Mouse (Mus musculus) brain, embryonic 14.5 days (tissue): ENCODE results near the gene Mpped2. TPM values are rescaled to one million over a fixed set of nuclear protein-coding genes. Genes with fewer than 3 reads are reported as not detected.
A peak's percentile ranks its signal among the peaks of the same experiment; 100 is the strongest.

Source experiments
- DNase-seq: peaks from one replicate; pipeline ENCODE4 v3.0.0-alpha.2; 2011; ENCODE audit warnings: low read depth
- CTCF ChIP-seq: fragments of 200-500 bp; IDR thresholded peaks from 2 replicates; pipeline ENCODE4 v1.5.1; 2012; ENCODE audit warnings: inconsistent platforms, mild to moderate bottlenecking, moderate library complexity, borderline replicate concordance; ENCODE audit not compliant: insufficient read depth, insufficient read length; ENCODE audit errors: extremely low read depth
- POLR2A ChIP-seq: fragments of 200-500 bp; IDR thresholded peaks from 2 replicates; pipeline ENCODE4 v1.6.1; 2012; ENCODE audit warnings: mild to moderate bottlenecking, inconsistent platforms, borderline replicate concordance; ENCODE audit not compliant: poor library complexity, insufficient read depth, insufficient read length, severe bottlenecking; ENCODE audit errors: extremely low read depth
- polyA plus RNA-seq: library from polyadenylated mRNA; depleted of rRNA; stranded (reverse); fragments of >200 nt; gene quantifications from 2 replicates; pipeline ENCODE4 v1.2.3, GENCODE M21; 2012

Mpped2 gene
- polyA plus RNA-seq, 1 experiment, result 67.3 TPM

- TF ChIP-seq POLR2A (no peak), CTCF (no peak)
- no peak for DNase-seq
Observed at GRCm38 (mm10) chr2:106711506-106711905, 18.4 kb downstream of the Mpped2 start.

- TF ChIP-seq POLR2A (no peak), CTCF (no peak)
- peak; percentile 69 for DNase-seq
Observed at GRCm38 (mm10) chr2:106713151-106713550, 20.1 kb downstream of the Mpped2 start.

DNA sequence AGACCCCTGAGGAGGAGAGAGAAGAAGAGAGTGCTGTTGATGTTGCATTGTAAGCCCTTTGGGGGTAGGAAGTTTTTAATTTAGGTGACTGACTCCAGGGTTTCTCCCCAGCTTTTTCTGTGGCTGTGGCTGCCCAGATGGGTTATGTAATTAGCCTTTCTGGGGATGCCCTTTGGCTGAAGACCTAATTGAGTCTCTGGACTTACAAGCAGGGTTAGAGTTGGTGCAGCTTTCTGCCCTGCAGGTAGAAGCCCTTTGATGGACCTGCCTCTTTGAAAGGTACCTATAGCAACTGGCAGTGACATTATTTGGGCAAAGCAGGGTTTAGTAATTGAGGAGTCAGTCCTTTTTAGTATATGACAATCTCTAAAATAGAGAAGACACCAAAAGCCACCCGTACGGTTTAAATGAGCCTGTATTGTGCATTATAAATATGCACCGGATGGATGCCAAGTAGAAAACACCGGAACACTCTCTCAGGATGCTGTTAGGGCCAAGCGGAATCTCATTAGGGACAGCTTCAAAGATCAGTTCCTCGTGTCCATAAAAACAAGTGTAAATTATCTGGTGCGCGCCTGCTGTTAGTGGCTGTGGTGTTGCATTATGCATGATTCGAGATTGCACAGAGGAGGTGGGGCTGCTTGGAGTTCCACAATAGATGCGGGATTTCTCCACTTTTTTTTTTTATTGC, 22.8 kb downstream of the Mpped2 start:
- peak; percentile 96 for DNase-seq
- TF ChIP-seq CTCF (no peak), POLR2A (no peak)

- TF ChIP-seq POLR2A (no peak), CTCF (no peak)
- DNase-seq, result no peak
Observed at GRCm38 (mm10) chr2:106716365-106716717, 23.3 kb downstream of the Mpped2 start.

GRCm38 (mm10) chr2:106718888-106719287, 25.8 kb downstream of the Mpped2 start:
- DNase-seq, result no peak
- TF ChIP-seq CTCF (no peak), POLR2A (no peak)

DNA sequence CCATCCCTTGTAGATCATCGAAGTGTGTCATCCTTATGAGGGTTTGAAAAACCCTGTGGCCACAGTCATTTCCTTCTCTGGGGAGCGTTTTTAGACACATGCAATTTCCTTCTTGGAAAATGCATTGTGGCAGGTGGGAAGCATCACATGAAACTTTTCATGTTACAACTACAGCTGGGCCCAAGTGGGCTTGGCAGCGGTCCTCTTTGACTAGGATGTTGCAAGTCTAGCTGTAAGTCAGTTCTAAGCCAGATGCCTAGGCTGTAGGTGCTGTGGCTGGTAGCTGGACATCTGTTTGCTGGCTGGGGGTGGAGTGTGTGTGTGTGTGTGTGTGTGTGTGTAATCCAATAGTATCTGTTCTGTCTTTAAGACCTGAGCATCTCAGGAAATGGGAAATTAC, 26.4 kb downstream of the Mpped2 start:
- TF ChIP-seq CTCF, result no peak
- TF ChIP-seq POLR2A, result no peak
- no peak for DNase-seq

DNA sequence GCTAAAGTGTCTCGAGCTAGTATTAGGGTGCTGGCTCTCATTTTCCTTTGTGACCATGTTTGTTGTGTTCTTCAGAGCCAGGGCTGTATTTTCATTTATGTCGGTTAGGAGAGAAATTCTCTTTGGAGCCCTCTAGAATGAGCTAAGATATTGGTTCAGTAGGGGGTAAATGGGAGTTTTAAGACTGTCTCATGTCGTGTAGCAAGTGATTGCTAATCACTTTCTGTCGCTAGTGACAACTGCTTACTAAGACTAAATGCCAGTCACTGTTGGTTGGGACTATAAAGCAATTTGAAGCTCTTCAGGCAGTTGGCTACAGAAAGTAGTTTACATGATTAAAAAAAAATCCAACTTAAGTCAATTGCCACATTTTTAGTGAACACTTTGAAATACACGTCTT, 27.6 kb downstream of the Mpped2 start:
- TF ChIP-seq POLR2A (no peak), CTCF (no peak)
- peak; percentile 53 for DNase-seq

DNA sequence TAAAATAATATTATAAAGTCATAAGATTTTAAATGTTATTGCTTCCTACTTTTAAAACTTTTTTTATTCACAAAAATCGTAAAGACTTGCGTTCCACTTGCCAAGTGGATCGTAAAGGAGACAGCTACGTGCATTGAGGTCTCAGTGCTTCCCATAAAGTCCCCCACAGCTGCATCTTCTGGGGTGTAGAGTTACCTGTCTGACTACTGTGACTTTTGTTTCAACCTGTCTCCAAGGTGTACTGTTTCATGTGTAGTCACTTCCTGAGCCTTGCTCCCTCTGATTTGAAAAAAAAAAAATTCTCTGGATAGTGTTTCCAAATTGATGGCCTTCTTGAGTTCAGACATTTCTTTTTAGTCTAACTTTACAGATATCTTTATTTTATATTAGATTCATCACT, 29.0 kb downstream of the Mpped2 start:
- no peak for DNase-seq
- TF ChIP-seq CTCF, result no peak
- no peak for TF ChIP-seq POLR2A

GRCm38 (mm10) chr2:106729951-106730564, 37.0 kb downstream of the Mpped2 start:
- DNase-seq, result no peak
- no peak for TF ChIP-seq POLR2A
- TF ChIP-seq CTCF, result no peak

DNA sequence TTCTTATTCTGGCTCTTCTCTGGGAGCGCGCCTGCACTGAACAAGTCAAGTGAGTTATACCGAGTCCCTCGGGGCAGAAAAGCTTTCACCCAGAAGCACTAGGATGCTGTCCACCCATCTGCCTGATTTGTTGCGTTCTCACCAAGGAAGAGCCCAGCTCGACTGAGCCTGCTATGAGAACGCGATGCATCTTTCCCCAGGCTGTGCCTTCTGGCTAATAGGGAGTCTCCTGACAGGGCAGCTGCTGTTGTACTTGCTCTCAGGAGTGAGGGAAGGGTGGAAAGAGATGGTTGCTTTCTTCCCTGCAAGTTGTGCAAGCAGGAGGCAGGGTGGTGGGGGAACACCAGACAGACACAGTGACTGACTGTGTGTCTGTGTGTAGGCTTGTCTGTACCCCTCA, 37.5 kb downstream of the Mpped2 start:
- DNase-seq, result peak; percentile 71
- TF ChIP-seq POLR2A, result no peak
- TF ChIP-seq CTCF, result no peak

- no peak for DNase-seq
- TF ChIP-seq CTCF (no peak), POLR2A (no peak)
Observed at GRCm38 (mm10) chr2:106731478-106731877, 38.4 kb downstream of the Mpped2 start.

DNA sequence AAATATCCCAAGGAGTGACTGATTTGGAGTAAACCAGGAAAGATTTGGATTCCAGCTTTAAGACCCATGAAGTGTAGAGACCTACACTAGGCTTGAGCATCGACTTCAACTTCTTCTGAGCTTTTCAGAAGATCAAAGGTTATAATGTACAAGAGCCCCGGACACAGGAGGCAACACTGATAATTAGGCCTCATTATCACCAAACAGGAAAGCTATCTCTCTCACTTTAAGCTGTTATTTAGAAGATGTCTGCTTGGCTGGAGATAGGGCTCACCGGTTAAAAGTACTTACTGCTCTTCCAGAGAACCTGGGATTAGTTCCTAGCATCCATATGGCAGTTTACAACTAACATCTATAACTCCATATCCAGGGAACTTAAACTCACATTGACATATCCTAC, 39.1 kb downstream of the Mpped2 start:
- TF ChIP-seq POLR2A, result no peak
- TF ChIP-seq CTCF, result no peak
- no peak for DNase-seq

DNA sequence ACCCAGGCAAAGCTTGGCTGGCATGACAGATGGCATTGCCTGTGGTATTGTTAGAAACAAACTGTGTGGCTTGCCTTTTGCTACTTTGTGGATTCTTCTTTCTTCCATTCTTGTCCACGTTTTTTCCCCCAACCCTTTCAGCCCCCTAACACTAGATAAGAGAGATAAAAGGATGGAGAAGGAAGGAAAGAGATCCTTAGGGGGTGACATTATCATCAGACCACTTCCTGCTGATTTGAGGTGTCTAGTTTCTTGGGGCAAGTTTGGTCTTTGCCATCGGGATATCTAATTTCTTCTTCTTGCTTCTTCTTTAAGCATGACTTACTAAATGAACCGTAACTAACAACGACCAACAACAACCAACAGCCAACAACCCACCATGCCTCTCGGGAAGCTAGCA, 40.3 kb downstream of the Mpped2 start:
- DNase-seq, result no peak
- TF ChIP-seq CTCF (no peak), POLR2A (no peak)

GRCm38 (mm10) chr2:106734004-106734403, 40.9 kb downstream of the Mpped2 start:
- peak; percentile 51 for DNase-seq
- no peak for TF ChIP-seq POLR2A
- no peak for TF ChIP-seq CTCF

GRCm38 (mm10) chr2:106735211-106735610, 42.1 kb downstream of the Mpped2 start:
- TF ChIP-seq POLR2A (no peak), CTCF (no peak)
- no peak for DNase-seq

GRCm38 (mm10) chr2:106735792-106736359, 42.8 kb downstream of the Mpped2 start:
- TF ChIP-seq CTCF, result no peak
- TF ChIP-seq POLR2A, result no peak
- peak; percentile 90 for DNase-seq
